In the genomic region with DNA sequence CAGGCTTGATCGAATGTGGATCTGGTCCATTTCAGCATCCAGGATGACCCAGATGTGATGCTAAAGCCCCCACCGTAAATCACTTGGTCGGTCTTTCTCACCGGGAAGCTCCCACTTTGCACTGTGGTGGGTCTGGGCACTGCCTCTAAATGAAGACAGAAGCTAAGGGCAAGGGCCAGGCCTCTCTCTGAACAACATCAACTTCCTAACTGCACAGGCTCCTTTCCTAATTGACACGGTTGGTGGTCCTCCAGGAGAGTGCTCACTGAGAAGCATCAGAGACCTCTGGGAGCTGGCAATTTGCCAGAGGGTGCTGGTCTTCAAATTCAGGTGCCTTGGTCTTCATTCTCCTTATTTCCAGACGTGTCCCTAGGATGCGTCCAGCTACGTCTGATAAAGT, we compare ENCODE assay signal across 23 mouse cellular contexts. TPM values are rescaled to one million over a fixed set of nuclear protein-coding genes. Genes with fewer than 3 reads are reported as not detected.
A peak's percentile ranks its signal among the peaks of the same experiment; 100 is the strongest.
DNase-seq lines count a peak whose midpoint lies in the region; ATAC-seq and TF ChIP-seq lines count a peak whose summit lies in the region.
"Had no signal": no experiment of that assay in that cellular context is flagged by ENCODE, and none has a peak within 500 bp of the region (broad histone marks: within the 10 kb centered on the region; RNA-seq: fewer than 3 reads in every experiment).

No protein-coding gene starts in this region.

- H3K36me3 ChIP-seq in embryonic facial prominence, embryonic 12.5 days = no peaks in the 10 kb centered on the region
- no peaks in the 10 kb centered on the region for H3K36me3 ChIP-seq in embryonic facial prominence, embryonic 10.5 days (replicated peaks)
- H3K36me3 ChIP-seq in kidney, postnatal 0 days (ENCODE audit: insufficient read depth, low read length) = no peaks in the 10 kb centered on the region
- H3K36me3 ChIP-seq in intestine, postnatal 0 days (ENCODE audit: control insufficient read depth, insufficient read depth) = no peaks in the 10 kb centered on the region
- H3K36me3 ChIP-seq in liver, embryonic 16.5 days (ENCODE audit: control insufficient read depth, insufficient read depth) = no peaks in the 10 kb centered on the region
- H3K36me3 ChIP-seq: embryonic facial prominence, embryonic 15.5 days; forebrain, embryonic 10.5 days; heart, embryonic 13.5 days; hindbrain, embryonic 12.5 days had no signal

- H3K4me3 ChIP-seq in embryonic facial prominence, embryonic 12.5 days = no peak overlapping the region
- H3K4me3 ChIP-seq in embryonic facial prominence, embryonic 10.5 days = no peak overlapping the region
- no peak overlapping the region for H3K4me3 ChIP-seq in kidney, postnatal 0 days (replicated peaks; ENCODE audit: low read depth, low read length)
- no peak overlapping the region for H3K4me3 ChIP-seq in intestine, postnatal 0 days (ENCODE audit: low read depth, low read length)
- H3K4me3 ChIP-seq in liver, embryonic 16.5 days (ENCODE audit: low read depth, low read length) = no peak overlapping the region
- H3K4me3 ChIP-seq: embryonic facial prominence, embryonic 15.5 days; erythroblast, embryonic 14.5 days; forebrain, embryonic 10.5 days; gastrocnemius, adult 2 months; heart, embryonic 13.5 days; hindbrain, embryonic 12.5 days had no signal

- TF ChIP-seq CTCF in kidney, postnatal 0 days (IDR thresholded peaks at IDR 0.05; ENCODE audit: low read depth) = no peak
- no peak for TF ChIP-seq CTCF in intestine, postnatal 0 days (IDR thresholded peaks at IDR 0.05; ENCODE audit: low read depth)

- no peak for DNase-seq in embryonic facial prominence, embryonic 10.5 days (ENCODE audit: low spot score)
- no peak for DNase-seq in kidney, postnatal 0 days (ENCODE audit: low spot score)
- DNase-seq in kidney, adult 18-20 months = no peak
- DNase-seq in adrenal gland, postnatal 14 days = no peak
- DNase-seq: adrenal gland, postnatal 10 days; B cell, adult 2 months; cerebellum, adult 11-12 months; cerebellum, adult 9-10 months; cerebellum, postnatal 36 days; gastrocnemius, adult 2 months; gastrocnemius, postnatal 25 days; heart, postnatal 4 days had no signal

- peaks cover 9% of the 10 kb centered on the region; the same call in 1 of the 2 replicates for H3K9me3 ChIP-seq in embryonic facial prominence, embryonic 12.5 days
- H3K9me3 ChIP-seq in embryonic facial prominence, embryonic 10.5 days = peaks cover 9% of the 10 kb centered on the region; the same call in 1 of the 2 replicates
- no peaks in the 10 kb centered on the region for H3K9me3 ChIP-seq in kidney, postnatal 0 days (replicated peaks; ENCODE audit: low read length)
- no peaks in the 10 kb centered on the region for H3K9me3 ChIP-seq in intestine, postnatal 0 days (ENCODE audit: control insufficient read depth)
- H3K9me3 ChIP-seq in liver, embryonic 16.5 days (replicated peaks; ENCODE audit: control insufficient read depth, low read length) = no peaks in the 10 kb centered on the region
- H3K9me3 ChIP-seq: hindbrain, embryonic 12.5 days had no signal

- H3K9ac ChIP-seq in embryonic facial prominence, embryonic 12.5 days = no peak overlapping the region
- no peak overlapping the region for H3K9ac ChIP-seq in kidney, postnatal 0 days (ENCODE audit: low read depth, low read length)
- no peak overlapping the region for H3K9ac ChIP-seq in intestine, postnatal 0 days (ENCODE audit: low read depth, low read length)
- no peak overlapping the region for H3K9ac ChIP-seq in liver, embryonic 16.5 days (ENCODE audit: low read depth, low read length)
- H3K9ac ChIP-seq: embryonic facial prominence, embryonic 15.5 days; heart, embryonic 13.5 days; hindbrain, embryonic 12.5 days had no signal

- 0 out of 2 replicates have a peak, but pooled peaks have one; percentile 54 for ATAC-seq in embryonic facial prominence, embryonic 12.5 days (ENCODE audit: insufficient number of reproducible peaks, insufficient read depth, low FRiP score, low TSS enrichment)
- ATAC-seq in kidney, postnatal 0 days (replicated peaks; ENCODE audit: low FRiP score, low read depth) = peak; percentile 61
- ATAC-seq in intestine, postnatal 0 days = 0 out of 2 replicates have a peak, but pooled peaks have one; percentile 8
- ATAC-seq in liver, embryonic 16.5 days (ENCODE audit: low read depth) = no peak
- ATAC-seq in CD4-positive, CD25-positive, alpha-beta regulatory T cell, adult 4 months = no peak
- ATAC-seq: forebrain, embryonic 14.5 days had no signal

- H3K4me2 ChIP-seq in embryonic facial prominence, embryonic 12.5 days (replicated peaks) = no peak overlapping the region
- no peak overlapping the region for H3K4me2 ChIP-seq in kidney, postnatal 0 days (ENCODE audit: low read length)
- no peak overlapping the region for H3K4me2 ChIP-seq in intestine, postnatal 0 days (replicated peaks; ENCODE audit: low read depth)
- H3K4me2 ChIP-seq in liver, embryonic 16.5 days (ENCODE audit: low read depth, low read length) = no peak overlapping the region
- H3K4me2 ChIP-seq: embryonic facial prominence, embryonic 15.5 days; heart, embryonic 13.5 days; hindbrain, embryonic 12.5 days had no signal

- no peak overlapping the region for H3K27ac ChIP-seq in embryonic facial prominence, embryonic 12.5 days
- no peak overlapping the region for H3K27ac ChIP-seq in embryonic facial prominence, embryonic 10.5 days (replicated peaks)
- H3K27ac ChIP-seq in kidney, postnatal 0 days = no peak overlapping the region
- H3K27ac ChIP-seq in intestine, postnatal 0 days (ENCODE audit: low read depth, low read length) = no peak overlapping the region
- peak overlapping the region; percentile 40; the same call in 1 of the 2 replicates for H3K27ac ChIP-seq in liver, embryonic 16.5 days (ENCODE audit: low read length)
- H3K27ac ChIP-seq: embryonic facial prominence, embryonic 15.5 days; forebrain, embryonic 10.5 days; gastrocnemius, adult 2 months; heart, embryonic 13.5 days; hindbrain, embryonic 12.5 days had no signal

- H3K27me3 ChIP-seq in embryonic facial prominence, embryonic 12.5 days = no peaks in the 10 kb centered on the region
- H3K27me3 ChIP-seq in embryonic facial prominence, embryonic 10.5 days (replicated peaks; ENCODE audit: low read depth, poor library complexity, severe bottlenecking) = no peaks in the 10 kb centered on the region
- H3K27me3 ChIP-seq in kidney, postnatal 0 days (ENCODE audit: insufficient read depth, low read length) = no peaks in the 10 kb centered on the region
- H3K27me3 ChIP-seq in intestine, postnatal 0 days (replicated peaks; ENCODE audit: control insufficient read depth, insufficient read depth, low read length) = no peaks in the 10 kb centered on the region
- no peaks in the 10 kb centered on the region for H3K27me3 ChIP-seq in liver, embryonic 16.5 days (ENCODE audit: control insufficient read depth, insufficient read depth, low read depth, low read length)
- H3K27me3 ChIP-seq: embryonic facial prominence, embryonic 15.5 days; heart, embryonic 13.5 days; hindbrain, embryonic 12.5 days had no signal

- peaks cover 12% of the 10 kb centered on the region; the same call in 1 of the 2 replicates for H3K4me1 ChIP-seq in embryonic facial prominence, embryonic 12.5 days
- peaks cover 16% of the 10 kb centered on the region for H3K4me1 ChIP-seq in embryonic facial prominence, embryonic 10.5 days
- H3K4me1 ChIP-seq in kidney, postnatal 0 days (replicated peaks; ENCODE audit: insufficient read depth, low read length) = 0 out of 2 replicates have a peak, but pooled peaks cover 3% of the 10 kb centered on the region
- no peaks in the 10 kb centered on the region; the same call in 1 of the 2 replicates for H3K4me1 ChIP-seq in intestine, postnatal 0 days (replicated peaks; ENCODE audit: control insufficient read depth, insufficient read depth, low read length)
- H3K4me1 ChIP-seq in liver, embryonic 16.5 days (ENCODE audit: control insufficient read depth, low read depth, low read length) = peaks cover 4% of the 10 kb centered on the region
- H3K4me1 ChIP-seq: embryonic facial prominence, embryonic 15.5 days; hindbrain, embryonic 12.5 days had no signal

- WGBS in embryonic facial prominence, embryonic 12.5 days = 81% methylated on average over 8 of the region's 8 CpGs
- WGBS in embryonic facial prominence, embryonic 10.5 days = 89% methylated on average over 8 of the region's 8 CpGs
- 51% methylated on average over 8 of the region's 8 CpGs for WGBS in kidney, postnatal 0 days
- WGBS in intestine, postnatal 0 days = 61% methylated on average over 8 of the region's 8 CpGs
- 62% methylated on average over 8 of the region's 8 CpGs for WGBS in liver, embryonic 16.5 days (ENCODE audit: insufficient replicate concordance)

RNA-seq across cellular contexts. Expression of a gene that starts 17.0 kb away (rescaled TPM):
- polyA plus RNA-seq in embryonic facial prominence, embryonic 12.5 days (2016; fragmentation: Nextera tagmentation; extraction: Ambion mirVana) = 7.8 and 8.0 TPM in 2 replicates
- polyA plus RNA-seq in embryonic facial prominence, embryonic 10.5 days (2016; fragmentation: Nextera tagmentation; extraction: Ambion mirVana) = 5.6 and 6.8 TPM in 2 replicates
- polyA plus RNA-seq in kidney, postnatal 0 days (2015; fragmentation: Nextera tagmentation; extraction: Ambion mirVana) = 8.1 and 9.2 TPM in 2 replicates
- 2.3 and 2.6 TPM in 2 replicates for polyA plus RNA-seq in intestine, postnatal 0 days (2015; fragmentation: Nextera tagmentation; extraction: Ambion mirVana)
- 0.76 and 0.86 TPM in 2 replicates for polyA plus RNA-seq in liver, embryonic 16.5 days (2015; fragmentation: Nextera tagmentation; extraction: Ambion mirVana)
- total RNA-seq in adrenal gland, postnatal 14 days (2021) = 15.0 and 19.0 TPM in 2 replicates
- polyA plus RNA-seq in CD4-positive, CD25-positive, alpha-beta regulatory T cell, adult 4 months (2017; shearing (Covaris generic)) = 1 to 10 TPM; 2.8 to 3.5 TPM
- total RNA-seq: MEL had no signal

RNA-seq across cellular contexts. Expression of a gene that starts 25.7 kb away (rescaled TPM):
- 28.8 and 29.8 TPM in 2 replicates for polyA plus RNA-seq in embryonic facial prominence, embryonic 12.5 days (2016; fragmentation: Nextera tagmentation; extraction: Ambion mirVana)
- polyA plus RNA-seq in embryonic facial prominence, embryonic 10.5 days (2016; fragmentation: Nextera tagmentation; extraction: Ambion mirVana) = 14.1 and 18.4 TPM in 2 replicates
- polyA plus RNA-seq in kidney, postnatal 0 days (2015; fragmentation: Nextera tagmentation; extraction: Ambion mirVana) = 59.0 and 63.1 TPM in 2 replicates
- 273 and 300 TPM in 2 replicates for polyA plus RNA-seq in intestine, postnatal 0 days (2015; fragmentation: Nextera tagmentation; extraction: Ambion mirVana)
- polyA plus RNA-seq in liver, embryonic 16.5 days (2015; fragmentation: Nextera tagmentation; extraction: Ambion mirVana) = 29.5 and 32.2 TPM in 2 replicates
- 24.6 and 25.6 TPM in 2 replicates for total RNA-seq in adrenal gland, postnatal 14 days (2021)
- 10 to 100 TPM; 65.3 to 71.7 TPM for polyA plus RNA-seq in CD4-positive, CD25-positive, alpha-beta regulatory T cell, adult 4 months (2017; shearing (Covaris generic))

Comparison
In these comparisons a context has a peak if more than half of its experiments do, and no peak if none do; other contexts are left out.
1. ATAC-seq: peak in embryonic facial prominence, embryonic 12.5 days (single experiment), kidney, postnatal 0 days (single experiment) and intestine, postnatal 0 days (single experiment); none in liver, embryonic 16.5 days (single experiment) and CD4-positive, CD25-positive, alpha-beta regulatory T cell, adult 4 months (single experiment).